Mouse (Mus musculus) cerebellum, adult 2 months (tissue): ENCODE measurements around the gene Gm10392.

Experiments used
- CTCF ChIP-seq: fragments of 200-500 bp; IDR thresholded peaks from 2 replicates; pipeline ENCODE4 v1.5.1; 2011; ENCODE audit warnings: low read depth, mild to moderate bottlenecking, control low read depth, low read length, moderate library complexity, borderline replicate concordance; ENCODE audit not compliant: insufficient read depth
- POLR2A ChIP-seq: fragments of 200-500 bp; IDR thresholded peaks from 2 replicates; pipeline ENCODE4 v1.6.1; 2011; ENCODE audit warnings: low read length, control low read depth, borderline replicate concordance; ENCODE audit not compliant: insufficient read depth

DNA sequence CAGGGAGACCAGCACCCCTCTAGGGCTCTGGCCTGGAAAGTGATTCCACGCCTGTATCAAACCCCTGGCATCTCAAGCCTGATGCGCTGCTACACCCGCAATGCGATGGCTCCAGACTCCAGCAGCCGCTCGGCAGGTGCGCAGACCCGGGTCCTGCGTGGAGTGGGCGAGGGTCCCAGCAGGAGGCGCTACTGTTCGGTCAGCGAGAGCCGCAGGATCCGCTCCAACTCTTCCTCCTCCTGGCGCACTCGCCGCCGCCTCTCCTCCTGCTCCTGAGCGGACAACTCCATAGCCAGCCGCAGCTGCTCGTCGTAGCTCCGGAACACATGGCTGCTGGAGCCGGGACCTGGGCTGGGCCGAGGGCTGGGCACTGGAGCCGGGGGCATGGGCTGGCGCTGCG, 47.6 kb downstream of the Gm10392 start:
- TF ChIP-seq CTCF, result no peak
- no peak for TF ChIP-seq POLR2A
